Mouse (Mus musculus): ENCODE measurements around the gene S100a10. TPM values are rescaled to one million over a fixed set of nuclear protein-coding genes. Genes with fewer than 3 reads are reported as not detected.

Gene S100a10
- polyA plus RNA-seq, 1 experiment from 2014 or later = 887 TPM

- 83% methylated on average over 8 of the region's 8 CpGs for WGBS
- H3K27ac ChIP-seq (ENCODE audit: low read depth, low read length) = no peak overlapping the region
- ATAC-seq = no peak
- H3K36me3 ChIP-seq (ENCODE audit: control insufficient read depth, insufficient read depth) = peaks cover 19% of the 10 kb centered on the region
- H3K4me3 ChIP-seq (ENCODE audit: low read depth, low read length) = peak overlapping the region; percentile 60
- no peaks in the 10 kb centered on the region for H3K27me3 ChIP-seq (replicated peaks; ENCODE audit: control insufficient read depth, insufficient read depth, low read length)
- H3K4me2 ChIP-seq (replicated peaks; ENCODE audit: low read depth) = peak overlapping the region; percentile 78
- no peak overlapping the region for H3K9ac ChIP-seq (ENCODE audit: low read depth, low read length)
- no peaks in the 10 kb centered on the region for H3K9me3 ChIP-seq (ENCODE audit: control insufficient read depth)
- no peak for TF ChIP-seq CTCF (IDR thresholded peaks at IDR 0.05; ENCODE audit: low read depth)
- 0 out of 2 replicates have a peak, but pooled peaks cover 5% of the 10 kb centered on the region for H3K4me1 ChIP-seq (replicated peaks; ENCODE audit: control insufficient read depth, insufficient read depth, low read length)
Measured at GRCm38 (mm10) chr3:93521462-93522057, 33.3 kb upstream of the S100a10 start.

GRCm38 (mm10) chr3:93522611-93523010 is 32.3 kb upstream of the S100a10 start:
- peak; percentile 87 for TF ChIP-seq CTCF (IDR thresholded peaks at IDR 0.05; ENCODE audit: low read depth)
- H3K27me3 ChIP-seq (replicated peaks; ENCODE audit: control insufficient read depth, insufficient read depth, low read length) = no peaks in the 10 kb centered on the region
- ATAC-seq = peak; percentile 31; the same call in 1 of the 2 replicates
- H3K4me2 ChIP-seq (replicated peaks; ENCODE audit: low read depth) = no peak overlapping the region; the same call in 1 of the 2 replicates
- H3K9ac ChIP-seq (ENCODE audit: low read depth, low read length) = no peak overlapping the region
- no peak overlapping the region for H3K4me3 ChIP-seq (ENCODE audit: low read depth, low read length)
- no peaks in the 10 kb centered on the region for H3K9me3 ChIP-seq (ENCODE audit: control insufficient read depth)
- peaks cover 26% of the 10 kb centered on the region for H3K36me3 ChIP-seq (ENCODE audit: control insufficient read depth, insufficient read depth)
- H3K4me1 ChIP-seq (replicated peaks; ENCODE audit: control insufficient read depth, insufficient read depth, low read length) = 0 out of 2 replicates have a peak, but pooled peaks cover 5% of the 10 kb centered on the region
- no peak overlapping the region for H3K27ac ChIP-seq (ENCODE audit: low read depth, low read length)
- WGBS = 35% methylated on average over 7 of the region's 7 CpGs

- 85% methylated on average over 3 of the region's 3 CpGs for WGBS
- H3K27ac ChIP-seq (ENCODE audit: low read depth, low read length) = no peak overlapping the region
- no peaks in the 10 kb centered on the region for H3K9me3 ChIP-seq (ENCODE audit: control insufficient read depth)
- H3K4me3 ChIP-seq (ENCODE audit: low read depth, low read length) = no peak overlapping the region
- no peak for TF ChIP-seq CTCF (IDR thresholded peaks at IDR 0.05; ENCODE audit: low read depth)
- H3K4me2 ChIP-seq (replicated peaks; ENCODE audit: low read depth) = no peak overlapping the region
- H3K27me3 ChIP-seq (replicated peaks; ENCODE audit: control insufficient read depth, insufficient read depth, low read length) = no peaks in the 10 kb centered on the region
- no peaks in the 10 kb centered on the region for H3K4me1 ChIP-seq (replicated peaks; ENCODE audit: control insufficient read depth, insufficient read depth, low read length)
- no peak for ATAC-seq
- peaks cover 26% of the 10 kb centered on the region for H3K36me3 ChIP-seq (ENCODE audit: control insufficient read depth, insufficient read depth)
- H3K9ac ChIP-seq (ENCODE audit: low read depth, low read length) = no peak overlapping the region
Measured at GRCm38 (mm10) chr3:93527300-93527699, 27.6 kb upstream of the S100a10 start.

- Histone ChIP-seq H3K9me3 (ENCODE audit: control insufficient read depth) (no peaks in the 10 kb centered on the region), H3K4me3 (ENCODE audit: low read depth, low read length) (no peak overlapping the region), H3K4me1 (replicated peaks; ENCODE audit: control insufficient read depth, insufficient read depth, low read length) (no peaks in the 10 kb centered on the region), H3K27me3 (replicated peaks; ENCODE audit: control insufficient read depth, insufficient read depth, low read length) (no peaks in the 10 kb centered on the region), H3K9ac (ENCODE audit: low read depth, low read length) (no peak overlapping the region), H3K27ac (ENCODE audit: low read depth, low read length) (no peak overlapping the region), H3K4me2 (replicated peaks; ENCODE audit: low read depth) (no peak overlapping the region), H3K36me3 (ENCODE audit: control insufficient read depth, insufficient read depth) (peaks cover 26% of the 10 kb centered on the region)
- no peak for TF ChIP-seq CTCF (IDR thresholded peaks at IDR 0.05; ENCODE audit: low read depth)
- ATAC-seq = no peak
- WGBS = 83% methylated on average over 5 of the region's 5 CpGs
Measured at GRCm38 (mm10) chr3:93528807-93529206, 26.1 kb upstream of the S100a10 start.

GRCm38 (mm10) chr3:93537068-93537576 is 17.8 kb upstream of the S100a10 start:
- Histone ChIP-seq H3K9me3 (ENCODE audit: control insufficient read depth) (no peaks in the 10 kb centered on the region), H3K4me2 (replicated peaks; ENCODE audit: low read depth) (no peak overlapping the region), H3K27me3 (replicated peaks; ENCODE audit: control insufficient read depth, insufficient read depth, low read length) (no peaks in the 10 kb centered on the region), H3K4me1 (replicated peaks; ENCODE audit: control insufficient read depth, insufficient read depth, low read length) (no peaks in the 10 kb centered on the region), H3K27ac (ENCODE audit: low read depth, low read length) (no peak overlapping the region), H3K36me3 (ENCODE audit: control insufficient read depth, insufficient read depth) (no peaks in the 10 kb centered on the region), H3K4me3 (ENCODE audit: low read depth, low read length) (no peak overlapping the region), H3K9ac (ENCODE audit: low read depth, low read length) (no peak overlapping the region)
- peak; percentile 60 for TF ChIP-seq CTCF (IDR thresholded peaks at IDR 0.05; ENCODE audit: low read depth)
- ATAC-seq = peak; percentile 83
- WGBS = 27% methylated on average over 2 of the region's 2 CpGs

- 80% methylated on average over 2 of the region's 2 CpGs for WGBS
Measured at GRCm38 (mm10) chr3:93538486-93538885, 16.4 kb upstream of the S100a10 start.

More at GRCm38 (mm10) chr3:93538486-93538885, 16.4 kb upstream of the S100a10 start:
- no peak for ATAC-seq
- TF ChIP-seq CTCF (IDR thresholded peaks at IDR 0.05; ENCODE audit: low read depth) = no peak
- H3K36me3 ChIP-seq (ENCODE audit: control insufficient read depth, insufficient read depth) = no peaks in the 10 kb centered on the region
- H3K4me2 ChIP-seq (replicated peaks; ENCODE audit: low read depth) = no peak overlapping the region
- H3K9me3 ChIP-seq (ENCODE audit: control insufficient read depth) = no peaks in the 10 kb centered on the region
- no peaks in the 10 kb centered on the region for H3K27me3 ChIP-seq (replicated peaks; ENCODE audit: control insufficient read depth, insufficient read depth, low read length)
- H3K4me3 ChIP-seq (ENCODE audit: low read depth, low read length) = no peak overlapping the region
- H3K4me1 ChIP-seq (replicated peaks; ENCODE audit: control insufficient read depth, insufficient read depth, low read length) = no peaks in the 10 kb centered on the region
- no peak overlapping the region for H3K27ac ChIP-seq (ENCODE audit: low read depth, low read length)
- H3K9ac ChIP-seq (ENCODE audit: low read depth, low read length) = no peak overlapping the region
